Mouse (Mus musculus): ENCODE data around the gene Cnpy1.

DNA sequence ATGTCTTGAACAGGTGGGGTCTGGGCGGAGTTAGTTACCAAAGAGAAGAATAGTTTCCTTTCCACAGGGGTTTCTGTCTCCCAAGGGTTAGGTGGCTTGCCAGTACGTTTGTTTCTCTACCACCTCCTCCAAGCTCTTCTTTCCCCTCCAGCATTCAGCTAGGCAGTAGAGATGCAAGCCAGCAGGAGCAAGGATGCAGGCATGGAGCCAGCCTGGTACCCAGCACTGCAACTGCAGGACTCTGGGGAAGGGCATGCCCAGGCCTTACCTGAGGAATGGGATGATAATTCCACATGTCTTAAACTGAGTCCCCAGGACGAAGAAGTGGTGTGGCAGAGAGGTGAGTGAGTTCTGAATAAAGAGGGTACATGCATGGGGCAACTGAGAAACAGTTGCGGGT is 12.2 kb upstream of the Cnpy1 start:
- no peak for TF ChIP-seq POLR2A (IDR thresholded peaks at IDR 0.05; ENCODE audit: control insufficient read depth, extremely low read depth, insufficient read depth, low read length, poor library complexity)
- TF ChIP-seq CTCF (IDR thresholded peaks at IDR 0.05; ENCODE audit: borderline replicate concordance, control insufficient read depth, extremely low read depth, insufficient read depth, low read length, poor library complexity): no peak

Measured in thymus, adult 2 months (tissue).